Mouse (Mus musculus): ENCODE data around the gene Tnfaip8l1.

Gene Tnfaip8l1

GRCm38 (mm10) chr17:56175416-56175815 lies 13.1 kb downstream of the Tnfaip8l1 start:
- in situ Hi-C loops (cut with MboI, MseI) = no loop called here

GRCm38 (mm10) chr17:56182975-56183657 lies 20.8 kb downstream of the Tnfaip8l1 start:
- in situ Hi-C loops (cut with MboI, MseI) = loop anchor here in 1 of 2 experiments (5.0 kb wide), 1 partner anchor 74 kb away; the partner anchor contains the start of gene Fem1a

GRCm38 (mm10) chr17:56183658-56184103 lies 21.4 kb downstream of the Tnfaip8l1 start, which contains the start of gene Mydgf:
Gene Mydgf, minus strand, starts transcription at chr17:56183920.
- in situ Hi-C loops (cut with MboI, MseI) = loop anchor here in 1 of 2 experiments (5.0 kb wide), 1 partner anchor 74 kb away; the partner anchor contains the start of gene Fem1a

GRCm38 (mm10) chr17:56185281-56186141 lies 23.2 kb downstream of the Tnfaip8l1 start:
- in situ Hi-C loops (cut with MboI, MseI) = no loop called here

GRCm38 (mm10) chr17:56191266-56191665 lies 29.0 kb downstream of the Tnfaip8l1 start:
- in situ Hi-C loops (cut with MboI, MseI) = no loop called here

GRCm38 (mm10) chr17:56194357-56194756 lies 32.1 kb downstream of the Tnfaip8l1 start:
- in situ Hi-C loops (cut with MboI, MseI) = no loop called here

- in situ Hi-C loops (cut with MboI, MseI) = no loop called here
Measured at GRCm38 (mm10) chr17:56194765-56195164, 32.5 kb downstream of the Tnfaip8l1 start.

GRCm38 (mm10) chr17:56196860-56197259 lies 34.6 kb downstream of the Tnfaip8l1 start:
- in situ Hi-C loops (cut with MboI, MseI) = no loop called here

- in situ Hi-C loops (cut with MboI, MseI) = no loop called here
Measured at GRCm38 (mm10) chr17:56200586-56200985, 38.3 kb downstream of the Tnfaip8l1 start.

GRCm38 (mm10) chr17:56201642-56202041 lies 39.4 kb downstream of the Tnfaip8l1 start:
- in situ Hi-C loops (cut with MboI, MseI) = no loop called here

- in situ Hi-C loops (cut with MboI, MseI) = no loop called here
Measured at GRCm38 (mm10) chr17:56202476-56202875, 40.2 kb downstream of the Tnfaip8l1 start.

GRCm38 (mm10) chr17:56203729-56204128 lies 41.5 kb downstream of the Tnfaip8l1 start:
- in situ Hi-C loops (cut with MboI, MseI) = no loop called here

GRCm38 (mm10) chr17:56206276-56206884 lies 44.1 kb downstream of the Tnfaip8l1 start:
- in situ Hi-C loops (cut with MboI, MseI) = no loop called here

GRCm38 (mm10) chr17:56206986-56207674 lies 44.9 kb downstream of the Tnfaip8l1 start:
- in situ Hi-C loops (cut with MboI, MseI) = no loop called here

- in situ Hi-C loops (cut with MboI, MseI) = no loop called here
Measured at GRCm38 (mm10) chr17:56207963-56208530, 45.8 kb downstream of the Tnfaip8l1 start.

GRCm38 (mm10) chr17:56208821-56209220 lies 46.5 kb downstream of the Tnfaip8l1 start:
- in situ Hi-C loops (cut with MboI, MseI) = no loop called here

GRCm38 (mm10) chr17:56211090-56211489 lies 48.8 kb downstream of the Tnfaip8l1 start:
- in situ Hi-C loops (cut with MboI, MseI) = no loop called here

- in situ Hi-C loops (cut with MboI, MseI) = no loop called here
Measured at GRCm38 (mm10) chr17:56212676-56213075, 50.4 kb downstream of the Tnfaip8l1 start.

- in situ Hi-C loops (cut with MboI, MseI) = no loop called here
Measured at GRCm38 (mm10) chr17:56214229-56214628, 52.0 kb downstream of the Tnfaip8l1 start.

- in situ Hi-C loops (cut with MboI, MseI) = no loop called here
Measured at GRCm38 (mm10) chr17:56217670-56218069, 55.4 kb downstream of the Tnfaip8l1 start.

Data from T-helper 17 cell (primary cell).